Mouse (Mus musculus) erythroid progenitor cell, adult 5-6 weeks (primary cell): Measurements from ENCODE around the gene Gabarapl2. TPM values are rescaled to one million over a fixed set of nuclear protein-coding genes. Genes with fewer than 3 reads are reported as not detected.

ENCODE experiments used
- ATAC-seq: replicated peaks from 2 replicates; pipeline ENCODE4 v1.8.0; 2016; ENCODE audit warnings: moderate number of reproducible peaks, mild to moderate bottlenecking, moderate TSS enrichment, inconsistent platforms; ENCODE audit not compliant: poor library complexity, low FRiP score, severe bottlenecking
- total RNA-seq, 2 experiments: library from RNA; stranded (forward) in 1 of 2; stranded (reverse) in 1 of 2; fragments of 150-400 nt in 1 of 2; fragments of 186-747, 209-891 nt in 1 of 2; gene quantifications; 2 replicates each; pipeline versions ENCODE4 v1.2.3 to v1.2.4; 2015 to 2017; ENCODE audit warnings: low replicate concordance in 2 of 2

The Gabarapl2 gene
- 108 and 118 TPM in 2 replicates for total RNA-seq (2015; ENCODE audit: low replicate concordance)
- total RNA-seq (2017; ENCODE audit: low replicate concordance) = 89.5 and 99.1 TPM in 2 replicates

DNA sequence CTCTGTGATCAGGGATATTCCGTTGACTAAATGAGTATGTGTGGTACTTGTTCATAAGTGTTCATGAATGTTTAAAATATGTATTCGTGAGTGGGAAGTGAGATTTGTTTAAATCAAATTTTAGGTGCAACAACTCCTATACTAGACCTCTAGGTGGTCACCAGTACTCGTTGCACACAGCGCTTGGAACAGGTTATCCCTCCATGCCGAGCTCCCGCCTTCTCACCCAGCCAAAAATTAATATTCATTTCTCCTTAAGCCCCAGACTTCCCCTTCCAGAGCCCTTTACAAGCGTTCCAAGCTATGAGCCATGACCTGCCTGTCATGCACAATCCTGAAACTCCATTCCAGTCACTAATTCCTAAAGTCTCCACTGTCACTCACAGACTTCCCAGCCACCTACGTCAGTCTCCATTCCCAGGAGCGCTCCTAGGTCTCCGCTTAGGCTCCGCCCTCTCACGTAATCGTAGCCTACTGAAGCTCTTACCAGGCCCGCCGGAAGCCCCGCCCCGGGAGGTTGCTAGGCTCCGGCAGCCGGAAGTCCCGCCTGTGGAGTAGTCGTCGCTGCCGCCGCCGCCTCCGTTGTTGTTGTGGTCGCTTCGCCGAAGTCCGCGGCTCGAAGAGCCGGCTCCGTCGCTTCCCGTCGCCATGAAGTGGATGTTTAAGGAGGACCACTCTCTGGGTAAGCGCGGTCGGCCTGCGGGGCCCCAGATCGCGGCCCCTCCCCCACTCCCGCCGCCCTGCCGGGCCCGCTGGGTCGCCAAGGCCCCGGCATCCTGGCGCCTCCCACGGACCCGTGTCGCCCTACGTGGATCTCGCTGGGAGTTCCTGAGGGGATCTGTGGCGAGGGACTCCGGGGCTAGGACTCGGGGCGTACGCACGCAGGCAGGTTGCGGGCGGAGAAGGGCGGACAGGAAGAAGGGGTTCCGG is at the start of gene Gabarapl2:
Gene Gabarapl2, plus strand, starts transcription at position 533 of the 930 bp plus-strand sequence.
- peak; percentile 92 for ATAC-seq

DNA sequence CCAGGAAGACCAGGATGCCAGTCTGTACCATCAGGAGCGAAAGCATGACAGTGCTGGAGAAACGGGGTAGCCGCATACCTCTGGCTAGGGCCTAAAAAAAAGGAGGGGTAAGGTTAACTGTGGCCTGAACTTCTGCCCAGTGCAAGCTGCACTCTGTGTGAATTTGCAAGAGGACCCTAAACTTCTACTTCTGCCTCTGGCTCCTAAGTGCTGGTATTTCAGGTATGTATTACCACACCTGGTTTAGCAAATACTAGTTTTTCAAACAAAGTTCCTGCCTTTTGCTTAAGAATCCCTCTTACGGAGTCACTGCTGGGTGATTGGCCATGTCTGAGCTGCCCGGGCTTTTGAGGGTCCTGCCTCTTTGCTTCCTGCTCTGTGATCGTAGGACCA is 49.6 kb upstream of the Gabarapl2 start:
- no peak for ATAC-seq

DNA sequence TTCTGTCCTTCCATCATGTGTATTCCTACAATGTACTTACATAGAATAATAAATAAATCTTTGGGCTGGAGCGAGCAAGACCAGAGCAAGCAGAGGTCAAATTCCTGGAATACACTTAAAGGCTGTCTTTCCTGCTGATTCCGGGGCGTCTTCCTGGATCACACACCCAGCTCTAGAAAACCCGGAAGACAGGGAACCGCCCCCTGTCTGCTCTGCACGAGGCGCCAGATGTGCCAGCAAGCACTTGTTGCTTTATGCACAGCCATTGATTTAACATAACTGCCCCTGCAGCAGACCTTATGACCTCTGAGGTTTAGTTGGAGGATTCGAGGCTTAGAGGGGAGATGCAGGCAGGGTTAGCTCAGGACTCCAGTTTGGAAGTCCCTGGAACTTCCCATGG is 48.5 kb upstream of the Gabarapl2 start:
- no peak for ATAC-seq

DNA sequence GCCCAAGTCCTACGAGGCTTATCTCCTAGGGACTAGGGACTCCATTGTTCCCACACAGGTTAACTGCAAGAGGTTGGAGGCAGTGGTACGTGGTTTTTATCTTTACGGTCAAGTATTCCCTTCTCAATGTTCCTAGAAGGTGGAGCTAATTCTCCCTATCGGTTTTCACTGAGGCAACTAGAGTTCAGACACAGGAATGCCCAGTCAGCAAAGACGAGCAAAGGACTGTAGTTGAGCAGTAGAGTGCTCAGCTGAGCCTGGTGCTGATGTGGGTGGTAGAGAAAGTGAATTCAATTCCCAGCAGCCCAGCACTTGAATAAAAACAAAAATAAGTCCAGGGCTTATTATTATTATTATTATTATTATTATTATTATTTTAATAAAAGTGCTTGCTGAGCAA is 47.9 kb upstream of the Gabarapl2 start:
- no peak for ATAC-seq

DNA sequence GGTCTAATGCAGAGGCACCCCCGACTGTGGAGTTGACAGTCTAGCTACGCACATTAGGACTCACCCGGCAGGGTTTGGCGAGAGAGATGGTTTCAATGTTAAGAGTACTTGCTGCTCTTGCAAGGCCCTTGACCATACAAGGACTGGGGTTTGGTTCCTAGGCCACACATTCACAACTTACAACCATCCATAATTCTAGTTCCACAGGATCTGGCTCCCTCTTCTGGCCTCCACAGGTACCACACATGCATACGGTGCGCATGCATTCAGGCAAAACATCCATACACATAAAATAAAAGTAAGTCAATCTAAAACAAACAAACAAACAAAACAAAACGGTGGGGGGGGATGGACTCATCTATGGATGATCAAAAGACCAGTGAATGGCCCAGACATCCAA is 45.5 kb upstream of the Gabarapl2 start:
- ATAC-seq = no peak

DNA sequence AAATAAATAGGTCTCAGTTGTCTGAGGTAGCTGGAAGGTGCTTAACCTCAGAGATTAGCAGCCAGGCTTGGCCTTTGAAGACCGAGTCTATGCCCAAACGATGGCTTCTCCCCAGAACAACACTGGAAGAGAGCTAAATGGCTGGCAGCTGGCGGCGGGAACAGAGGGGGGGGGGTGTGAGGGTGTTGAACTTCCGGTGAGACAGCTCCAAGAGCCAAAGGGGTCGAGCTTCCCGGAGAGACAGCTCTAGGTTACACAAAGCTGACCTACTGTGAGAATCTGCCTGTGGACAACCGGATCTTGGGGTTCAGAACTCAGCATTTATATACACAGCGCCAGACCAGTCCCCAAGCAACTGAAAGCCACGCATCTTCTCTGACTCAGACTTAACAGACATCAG is 41.9 kb upstream of the Gabarapl2 start:
- no peak for ATAC-seq

DNA sequence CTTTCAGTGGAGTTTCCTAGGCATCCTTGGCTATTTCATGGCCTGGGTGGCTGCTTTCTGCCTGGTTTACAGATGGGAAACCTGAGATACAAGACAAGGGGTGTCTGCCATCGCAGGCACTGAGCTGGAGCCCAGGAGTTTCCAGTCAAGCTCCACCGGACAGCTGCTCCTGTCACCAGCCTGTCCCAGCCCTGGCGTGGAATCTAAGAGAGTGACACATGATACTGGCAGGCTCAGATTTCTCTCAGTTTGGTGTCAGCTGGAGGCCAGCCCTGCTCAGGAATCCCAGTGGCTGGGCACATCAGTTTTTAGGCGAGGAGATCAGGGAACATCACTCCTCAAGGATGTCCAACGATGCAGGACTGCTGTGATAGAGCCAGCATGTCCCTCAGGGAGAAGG is 38.4 kb upstream of the Gabarapl2 start:
- no peak for ATAC-seq

DNA sequence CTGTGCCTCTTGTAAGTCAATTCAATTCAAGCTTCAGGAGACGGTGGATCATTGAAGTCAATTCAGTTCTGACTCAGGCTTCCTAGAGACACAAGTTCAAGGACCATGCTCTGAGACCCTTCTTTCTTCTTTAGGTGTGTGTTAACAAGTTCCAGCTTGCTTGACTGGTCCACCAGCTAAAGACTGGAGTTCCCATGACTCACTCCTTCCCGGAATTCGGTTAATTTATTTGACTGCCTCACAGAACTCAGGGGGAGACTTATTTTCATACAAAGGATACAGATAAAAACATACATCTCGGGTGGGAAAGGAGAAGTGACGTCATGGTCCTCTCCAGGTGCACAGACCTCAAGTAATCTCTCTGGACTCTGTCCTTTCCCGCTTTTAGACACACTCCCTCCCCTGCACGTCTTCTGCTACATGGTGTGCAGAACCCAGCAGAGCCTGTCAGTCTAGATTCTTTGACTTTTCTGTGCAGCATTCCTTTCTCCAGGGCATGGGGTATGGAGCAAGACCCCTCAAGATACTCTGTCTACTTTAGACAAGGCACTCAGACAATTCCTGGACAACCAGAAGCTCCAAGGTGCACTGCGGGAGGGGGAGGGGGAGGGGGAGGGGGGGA is 34.9 kb upstream of the Gabarapl2 start:
- ATAC-seq = no peak

DNA sequence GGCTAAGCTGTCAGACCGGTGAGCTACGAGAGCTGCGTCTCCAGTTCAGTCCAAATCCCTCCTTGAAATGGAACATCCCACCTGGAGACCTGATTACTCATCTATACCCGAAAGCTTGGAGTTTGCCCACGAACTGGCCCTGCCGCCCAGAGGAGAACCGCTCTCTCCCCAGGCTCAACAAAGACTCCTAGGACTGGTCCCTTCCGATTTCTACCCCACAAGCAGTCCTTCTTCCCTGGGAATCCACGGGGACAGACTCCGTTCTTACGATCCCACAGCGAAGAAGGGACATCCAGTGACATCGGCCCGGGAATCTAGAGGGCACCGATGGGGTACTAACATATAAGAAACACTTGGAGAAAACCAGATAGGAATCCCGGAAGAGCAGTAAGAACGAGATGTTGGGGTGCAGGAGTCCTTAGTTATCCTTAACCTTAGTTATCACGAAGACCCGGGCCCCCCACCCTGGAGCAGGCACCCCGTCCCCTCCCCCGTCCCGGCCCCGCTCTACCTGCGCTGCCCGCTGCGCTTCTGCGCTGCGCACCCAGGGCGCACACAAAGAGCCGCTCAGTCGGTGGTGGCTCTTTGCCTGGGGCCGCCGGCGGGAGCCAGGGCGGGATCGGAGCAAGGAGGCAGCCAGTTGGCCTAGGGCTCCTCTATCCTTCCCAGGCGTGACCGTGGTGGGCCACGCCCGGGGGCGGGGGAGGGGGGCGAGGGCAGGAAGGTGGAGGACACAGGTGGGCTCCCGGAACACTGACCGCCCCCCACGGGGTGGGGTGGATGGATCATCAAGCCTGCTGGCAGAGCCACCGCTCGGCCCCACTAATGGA is 30.7 kb upstream of the Gabarapl2 start, which contains the start of gene Chst5:
Gene Chst5, minus strand, starts transcription at position 827 of the 830 bp plus-strand sequence.
- no peak for ATAC-seq

DNA sequence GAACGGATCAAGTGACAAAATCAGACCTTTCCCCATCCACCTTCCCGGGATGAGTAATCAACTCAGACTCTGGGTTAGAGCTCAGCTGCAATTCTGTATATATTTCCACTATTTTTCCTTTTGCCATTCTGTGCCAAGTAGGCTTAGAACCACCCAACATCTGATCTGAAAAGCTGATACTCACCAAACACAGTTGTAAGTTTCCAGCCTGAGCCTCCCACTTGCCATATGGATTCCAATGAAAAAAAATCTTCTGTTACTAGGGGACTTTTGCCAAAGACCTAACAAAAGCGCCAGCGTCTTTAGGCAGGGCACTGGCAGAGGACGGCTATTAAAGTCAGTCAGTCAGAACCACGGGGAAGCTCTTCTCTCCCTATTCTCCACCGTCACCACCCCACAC is 28.9 kb upstream of the Gabarapl2 start:
- ATAC-seq = no peak

DNA sequence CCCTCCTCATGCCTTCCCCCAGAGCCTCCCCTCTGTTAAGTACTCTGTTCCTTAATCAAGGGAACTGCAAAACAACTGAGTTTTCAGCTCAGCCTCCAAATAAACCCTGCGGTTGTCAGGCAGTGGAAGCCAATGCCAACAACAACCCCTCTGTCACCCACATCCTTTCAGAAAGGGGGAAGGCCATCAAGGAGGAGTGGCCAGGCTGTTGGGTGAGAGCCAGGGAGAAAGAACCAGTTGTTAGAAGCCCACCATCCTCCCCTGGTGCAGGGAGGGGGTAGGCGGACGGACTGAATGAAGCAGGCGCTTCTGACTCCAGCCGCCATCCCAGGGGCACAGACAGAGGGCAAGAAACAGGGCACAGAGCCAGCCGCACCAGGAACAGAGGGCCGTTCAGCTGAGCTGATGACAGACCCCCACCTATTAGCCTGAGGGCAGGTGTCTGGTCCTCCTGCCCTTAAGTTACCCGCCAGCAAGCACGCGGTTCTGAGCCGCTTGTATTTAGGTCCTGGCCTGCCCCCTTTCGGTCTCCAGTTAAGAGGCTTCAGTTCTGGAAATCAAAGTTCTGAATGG is 27.6 kb upstream of the Gabarapl2 start:
- ATAC-seq = no peak

DNA sequence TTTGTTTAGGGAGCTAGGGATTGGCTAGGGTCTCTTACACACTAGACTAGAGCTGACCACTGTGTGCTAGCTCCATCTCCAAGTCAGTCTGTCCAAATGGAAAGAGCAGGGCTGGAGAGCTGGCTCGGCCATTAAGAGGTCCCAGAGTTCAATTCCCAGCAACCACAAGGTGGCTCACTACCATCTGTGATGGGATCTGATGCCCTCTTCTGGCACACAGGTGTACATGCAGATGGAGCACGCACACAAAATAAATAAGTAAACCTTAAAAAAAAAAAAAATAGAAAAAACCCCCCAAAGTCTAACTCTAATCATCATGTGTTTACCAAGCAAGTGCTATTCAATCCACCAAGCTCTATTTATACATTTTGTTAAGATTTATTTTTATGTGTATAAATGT is 20.8 kb upstream of the Gabarapl2 start:
- no peak for ATAC-seq

DNA sequence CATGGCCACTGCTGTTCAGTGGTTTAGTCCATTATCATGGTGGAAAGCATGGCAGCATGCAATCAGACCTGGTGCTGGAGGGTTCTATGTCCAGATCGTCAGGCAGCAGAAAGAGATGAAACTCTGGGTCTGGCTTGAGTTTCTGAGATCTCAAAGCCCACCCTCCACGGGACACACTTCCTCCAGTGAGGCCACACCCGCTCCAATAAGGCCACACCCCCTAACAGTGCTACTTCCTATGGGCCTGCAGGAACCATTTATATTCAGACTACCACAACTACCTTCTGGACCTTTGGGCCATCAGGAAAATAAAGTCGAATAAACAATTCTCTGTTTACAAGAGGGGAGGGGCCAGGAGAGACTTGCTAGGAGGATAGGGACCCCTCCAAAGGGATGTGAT is 19.5 kb upstream of the Gabarapl2 start:
- no peak for ATAC-seq

DNA sequence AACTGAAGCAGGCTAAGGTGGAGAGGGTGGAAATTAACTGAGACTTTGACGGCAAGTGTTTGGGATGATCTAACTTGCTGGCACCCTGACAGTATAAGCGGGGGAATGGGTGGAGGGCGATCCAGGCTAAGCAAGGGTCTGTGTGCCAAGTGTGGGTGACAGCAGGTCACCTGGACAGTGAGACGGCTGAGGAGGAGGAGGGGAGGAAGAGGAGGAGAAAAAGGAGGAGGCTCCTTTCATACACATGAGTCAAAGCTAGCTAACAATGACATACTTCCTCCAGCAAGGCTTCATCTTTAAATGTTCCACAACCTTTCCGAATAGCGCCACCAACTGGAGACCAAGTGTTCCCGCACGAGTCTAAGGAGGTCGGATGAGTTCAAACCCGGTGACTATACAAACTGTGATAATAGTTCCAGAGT is 17.1 kb upstream of the Gabarapl2 start:
- ATAC-seq = peak; percentile 69

DNA sequence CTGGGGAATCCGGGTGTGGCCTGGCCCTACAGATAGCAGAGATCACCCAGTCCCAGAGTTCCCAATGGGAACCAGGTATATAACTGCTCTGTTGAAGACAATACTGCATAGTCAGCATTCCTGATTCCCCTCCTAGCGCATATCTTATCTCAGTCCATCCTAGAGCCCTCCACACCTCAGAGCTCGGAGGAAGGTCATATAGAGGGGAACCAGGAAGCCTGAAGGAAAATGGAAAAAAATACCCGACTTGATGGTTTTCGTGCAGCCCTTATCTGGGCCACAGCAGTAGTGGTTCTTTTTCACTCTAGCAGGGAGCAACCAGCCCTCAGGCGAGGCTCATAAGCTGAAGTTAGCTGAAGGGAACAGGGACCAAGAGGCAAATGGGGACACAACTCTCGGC is 15.5 kb upstream of the Gabarapl2 start:
- no peak for ATAC-seq

DNA sequence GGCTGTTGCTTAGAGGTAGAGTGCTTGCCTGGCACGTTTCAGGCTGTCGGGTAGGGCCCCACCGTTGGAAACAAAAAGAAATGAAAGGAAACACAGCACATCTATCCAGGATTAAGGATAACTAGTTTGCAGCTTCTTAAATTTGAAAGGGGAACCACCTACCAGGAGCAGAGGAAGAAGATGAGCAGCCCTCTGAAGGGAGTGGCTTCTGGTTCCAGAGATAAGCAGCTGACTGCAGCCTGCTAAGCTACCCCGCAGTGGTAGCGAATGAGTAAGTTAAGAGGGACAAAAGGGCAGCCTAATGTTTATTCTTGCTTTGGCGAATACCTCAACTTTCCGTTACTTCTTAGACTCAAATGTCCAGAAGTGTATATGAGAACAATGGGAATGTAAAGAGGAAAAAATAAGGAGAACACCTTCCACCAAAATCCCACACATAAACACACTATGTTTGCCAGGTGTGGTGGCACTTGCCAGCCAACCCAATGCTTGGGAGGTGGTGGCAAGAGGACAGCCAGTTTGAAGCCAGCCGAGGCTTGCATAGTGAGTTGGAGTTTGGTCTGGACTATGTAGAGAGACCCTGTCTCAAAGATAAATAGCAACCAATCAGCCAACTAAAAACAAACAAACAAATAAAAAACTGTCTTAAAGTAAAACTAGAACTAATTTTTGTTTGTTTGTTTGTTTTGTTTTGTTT is 10.7 kb upstream of the Gabarapl2 start:
- peak; percentile 83 for ATAC-seq

DNA sequence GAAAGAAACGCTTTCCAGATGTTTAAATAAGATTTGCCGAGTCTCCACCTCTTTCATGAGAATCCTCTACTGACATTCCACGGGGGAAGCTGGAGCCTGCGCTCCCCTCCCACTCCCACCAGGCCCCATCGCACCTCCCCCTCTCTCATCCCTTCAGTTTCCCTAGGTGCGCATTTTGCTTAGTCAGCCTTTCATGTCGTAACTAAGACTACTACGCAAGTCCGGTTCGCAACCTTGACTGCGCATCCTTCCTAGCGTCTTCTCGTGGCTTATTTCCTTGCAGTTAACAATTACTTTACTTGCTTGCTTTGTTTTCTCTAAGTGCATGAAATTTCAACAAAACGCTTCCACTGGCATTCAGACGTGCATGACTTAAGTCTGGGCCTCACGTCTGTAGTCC is 8.8 kb upstream of the Gabarapl2 start:
- no peak for ATAC-seq

DNA sequence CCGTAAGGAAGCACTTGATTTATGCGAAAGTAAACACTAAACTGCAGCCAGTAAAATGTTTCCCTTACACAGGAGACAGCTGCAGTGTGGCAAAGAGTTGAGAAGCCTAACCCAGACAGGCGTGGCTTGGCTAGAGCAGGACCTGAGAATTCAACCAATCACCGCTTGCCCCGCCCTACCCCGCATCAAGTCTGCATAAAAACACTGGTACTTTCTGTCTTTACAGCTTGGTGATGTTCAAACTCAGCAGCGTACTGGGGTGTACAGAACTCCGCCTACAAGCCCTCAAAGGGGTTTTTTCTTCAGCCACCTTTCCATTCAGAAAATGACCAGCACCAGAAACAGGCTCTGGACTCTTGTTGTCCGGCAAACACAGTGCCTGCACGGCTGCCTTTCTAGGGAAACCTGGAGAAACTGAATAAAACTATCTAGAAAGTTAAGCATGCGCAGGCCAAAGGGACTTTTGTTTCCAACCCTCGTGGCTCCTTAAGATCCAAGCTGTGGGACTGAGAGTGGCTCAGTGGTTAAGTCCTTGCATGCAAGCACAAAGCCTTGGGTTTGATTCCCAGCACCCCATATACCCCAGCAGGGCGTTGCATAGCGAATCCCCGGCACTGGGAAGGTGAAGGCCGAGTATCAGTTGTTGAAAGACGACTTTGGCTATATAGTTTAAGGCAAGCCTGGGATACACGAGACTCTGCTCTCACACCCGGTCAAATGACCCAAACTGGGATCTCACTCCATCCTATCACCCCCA is 7.7 kb upstream of the Gabarapl2 start:
- peak; percentile 81 for ATAC-seq
